Comparison of ENCODE assay signal across 8 mouse cellular contexts in the genomic region with DNA sequence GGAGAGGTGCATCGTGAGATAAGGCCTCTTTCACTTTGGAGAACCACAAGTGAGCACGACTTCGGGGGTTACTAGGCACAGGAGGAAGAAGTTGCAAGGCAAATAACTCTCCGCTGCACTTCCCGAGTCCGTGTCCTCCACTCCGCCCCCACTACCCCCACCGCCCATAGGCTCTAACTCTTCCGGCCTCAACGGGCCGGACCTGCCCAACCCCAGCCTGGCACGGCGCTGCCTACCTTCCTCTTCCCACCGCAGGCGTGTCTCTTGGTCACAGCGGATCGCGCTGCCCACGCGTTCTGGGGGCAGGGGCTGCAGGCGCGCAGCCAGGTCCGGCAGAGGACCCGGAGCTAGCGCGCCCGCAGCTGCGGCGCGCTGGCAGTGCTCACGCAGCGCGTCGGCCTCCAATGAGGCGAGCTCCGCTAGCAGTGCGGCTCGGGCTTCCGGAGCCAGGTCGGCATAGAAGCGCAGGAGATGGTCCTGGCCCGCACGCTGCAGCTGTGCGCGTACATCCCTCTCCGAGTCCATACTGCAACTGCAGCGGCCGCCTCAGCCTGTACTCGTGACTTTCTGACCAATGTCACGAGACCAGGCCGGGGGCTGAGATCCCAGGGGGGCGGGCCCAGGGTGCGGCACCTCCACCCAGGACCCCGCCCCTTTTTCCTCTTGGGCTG. TPM values are rescaled to one million over a fixed set of nuclear protein-coding genes. Genes with fewer than 3 reads are reported as not detected.
A peak's percentile ranks its signal among the peaks of the same experiment; 100 is the strongest.
DNase-seq lines count a peak whose midpoint lies in the region; ATAC-seq and TF ChIP-seq lines count a peak whose summit lies in the region.

A gene (minus strand): TSS at position 592 of the 671 bp plus-strand sequence.

- peaks cover 27% of the 10 kb centered on the region for H3K27me3 ChIP-seq in heart, embryonic 14.5 days (ENCODE audit: control insufficient read depth, insufficient read depth, low read length)
- H3K27me3 ChIP-seq in liver, embryonic 14.5 days (ENCODE audit: control insufficient read depth, insufficient read depth, low read length) = peaks cover 4% of the 10 kb centered on the region; the same call in 1 of the 2 replicates
- no peaks in the 10 kb centered on the region for H3K27me3 ChIP-seq in stomach, embryonic 14.5 days (ENCODE audit: control insufficient read depth, insufficient read depth, low read length)

- peak; percentile 96 for TF ChIP-seq POLR2A in embryonic fibroblast, embryonic 13.5 days (IDR thresholded peaks at IDR 0.05; ENCODE audit: low read depth, low read length)

- whole genome bisulfite sequencing in heart, embryonic 14.5 days = under 1% methylated on average over 54 of the region's 54 CpGs
- under 1% methylated on average over 54 of the region's 54 CpGs for WGBS in liver, embryonic 14.5 days (ENCODE audit: insufficient replicate concordance)
- under 1% methylated on average over 54 of the region's 54 CpGs for WGBS in stomach, embryonic 14.5 days

- DNase-seq in 3T3-L1 (ENCODE audit: low read depth, low spot score) = peak; percentile 92
- DNase-seq in adrenal gland, postnatal 14 days = peak; percentile 90
- DNase-seq in kidney, postnatal 10 days = peak; percentile 92
- peak in 2 of 3 experiments; percentile 40 to 52 for DNase-seq in liver, embryonic 14.5 days (ENCODE audit: low read depth in 3 of 3, low spot score in 3 of 3)
- peak; percentile 46 to 65 for DNase-seq in natural killer cell, adult 2 months (ENCODE audit: low spot score in 2 of 2)

- H3K36me3 ChIP-seq in heart, embryonic 14.5 days (ENCODE audit: control insufficient read depth, insufficient read depth, low read length) = 0 out of 2 replicates have a peak, but pooled peaks cover 8% of the 10 kb centered on the region
- no peaks in the 10 kb centered on the region for H3K36me3 ChIP-seq in liver, embryonic 14.5 days (replicated peaks; ENCODE audit: control insufficient read depth, insufficient read depth, low read depth)
- no peaks in the 10 kb centered on the region for H3K36me3 ChIP-seq in stomach, embryonic 14.5 days (ENCODE audit: control insufficient read depth, insufficient read depth, low read length)

- peak within 1 kb of the TSS; percentile 29 for H3K27ac ChIP-seq in embryonic fibroblast, embryonic 13.5 days (ENCODE audit: insufficient read depth, low read length)
- H3K27ac ChIP-seq in heart, embryonic 14.5 days (replicated peaks in 1 of 2; ENCODE audit: control insufficient read depth in 1 of 2, insufficient read depth in 1 of 2, low read depth in 2 of 2, low read length in 2 of 2) = peak within 1 kb of the TSS in 1 of 2 experiments; percentile 20; a peak in 1 of 4 replicates
- no peak within 1 kb of the TSS for H3K27ac ChIP-seq in liver, embryonic 14.5 days
- H3K27ac ChIP-seq in stomach, embryonic 14.5 days (ENCODE audit: low read length) = peak within 1 kb of the TSS; percentile 55; the same call in 1 of the 2 replicates

- TF ChIP-seq CTCF in embryonic fibroblast, embryonic 13.5 days (IDR thresholded peaks at IDR 0.05; ENCODE audit: borderline replicate concordance, insufficient read depth, low read length) = no peak
- no peak for TF ChIP-seq CTCF in liver, embryonic 14.5 days (IDR thresholded peaks at IDR 0.05; ENCODE audit: low read depth)

- TF ChIP-seq EP300 in liver, embryonic 14.5 days (IDR thresholded peaks at IDR 0.05; ENCODE audit: low read depth) = no peak

- peak within 1 kb of the TSS; percentile 90 for H3K4me3 ChIP-seq in embryonic fibroblast, embryonic 13.5 days (ENCODE audit: insufficient read depth, low read length)
- peak within 1 kb of the TSS; percentile 59 to 73 for H3K4me3 ChIP-seq in heart, embryonic 14.5 days (ENCODE audit: control insufficient read depth in 1 of 2, insufficient read depth in 1 of 2, low read depth in 1 of 2, low read length in 2 of 2)
- H3K4me3 ChIP-seq in liver, embryonic 14.5 days (ENCODE audit: insufficient read depth in 1 of 2, low read depth in 2 of 2, low read length in 2 of 2) = peak within 1 kb of the TSS; percentile 51 to 67
- H3K4me3 ChIP-seq in stomach, embryonic 14.5 days (ENCODE audit: low read depth, low read length) = peak within 1 kb of the TSS; percentile 70

- H3K9me3 ChIP-seq in heart, embryonic 14.5 days (ENCODE audit: control insufficient read depth, low read length) = no peaks in the 10 kb centered on the region
- no peaks in the 10 kb centered on the region for H3K9me3 ChIP-seq in liver, embryonic 14.5 days (ENCODE audit: control insufficient read depth, low read length)
- no peaks in the 10 kb centered on the region for H3K9me3 ChIP-seq in stomach, embryonic 14.5 days (ENCODE audit: control insufficient read depth, low read depth, low read length)

- peak within 1 kb of the TSS; percentile 81 for H3K9ac ChIP-seq in heart, embryonic 14.5 days (ENCODE audit: low read length)
- H3K9ac ChIP-seq in liver, embryonic 14.5 days (replicated peaks) = peak within 1 kb of the TSS; percentile 51
- peak within 1 kb of the TSS; percentile 67 for H3K9ac ChIP-seq in stomach, embryonic 14.5 days (replicated peaks; ENCODE audit: low read depth, low read length)

- H3K4me1 ChIP-seq in embryonic fibroblast, embryonic 13.5 days (ENCODE audit: control insufficient read depth, insufficient read depth, low read length) = 0 out of 2 replicates have a peak, but pooled peaks cover 9% of the 10 kb centered on the region
- peaks cover 0 to 5% of the 10 kb centered on the region in 2 experiments; a peak in 2 of 4 replicates for H3K4me1 ChIP-seq in heart, embryonic 14.5 days (ENCODE audit: control insufficient read depth in 2 of 2, insufficient read depth in 2 of 2, low read length in 2 of 2)
- H3K4me1 ChIP-seq in liver, embryonic 14.5 days (replicated peaks; ENCODE audit: control insufficient read depth in 2 of 2, insufficient read depth in 2 of 2, low read length in 1 of 2) = peaks cover 2 to 10% of the 10 kb centered on the region in 2 experiments
- H3K4me1 ChIP-seq in stomach, embryonic 14.5 days (ENCODE audit: control insufficient read depth, insufficient read depth, low read length) = peaks cover 7% of the 10 kb centered on the region; the same call in 1 of the 2 replicates

- peak within 1 kb of the TSS; percentile 95 for H3K4me2 ChIP-seq in heart, embryonic 14.5 days (ENCODE audit: low read length)
- peak within 1 kb of the TSS; percentile 88 for H3K4me2 ChIP-seq in liver, embryonic 14.5 days (ENCODE audit: low read depth)
- peak within 1 kb of the TSS; percentile 99 for H3K4me2 ChIP-seq in stomach, embryonic 14.5 days (replicated peaks; ENCODE audit: low read depth, low read length)

- ATAC-seq in heart, embryonic 14.5 days (ENCODE audit: insufficient number of reproducible peaks, insufficient read depth, low FRiP score, low read depth) = peak; percentile 77
- peak; percentile 67 for ATAC-seq in liver, embryonic 14.5 days (ENCODE audit: insufficient read depth)
- ATAC-seq in stomach, embryonic 14.5 days (ENCODE audit: insufficient number of reproducible peaks, insufficient read depth, low FRiP score, low read depth) = peak; percentile 78

RNA-seq across cellular contexts. Expression of the gene that starts here (rescaled TPM):
- total RNA-seq in adrenal gland, postnatal 14 days (2021) = 8.7 and 11.8 TPM in 2 replicates
- polyA plus RNA-seq in embryonic fibroblast, embryonic 13.5 days (2011; ENCODE audit: insufficient read length, low read depth, missing spikeins) = 40.0 and 42.2 TPM in 2 replicates
- 17.6 and 18.3 TPM in 2 replicates for polyA plus RNA-seq in heart, embryonic 14.5 days (2014; fragmentation: Nextera tagmentation; extraction: Ambion mirVana)
- 2.9 and 3.8 TPM in 2 replicates for polyA plus RNA-seq in liver, embryonic 14.5 days (2012; rRNA removed)
- polyA plus RNA-seq in liver, embryonic 14.5 days (2014; fragmentation: Nextera tagmentation; extraction: Ambion mirVana) = 9.3 and 14.1 TPM in 2 replicates
- 21.9 and 27.2 TPM in 2 replicates for polyA plus RNA-seq in stomach, embryonic 14.5 days (2014; fragmentation: Nextera tagmentation; extraction: Ambion mirVana)
